Mouse (Mus musculus) forebrain, embryonic 16.5 days (tissue): Measurements from ENCODE around the gene Bicdl1. TPM values are rescaled to one million over a fixed set of nuclear protein-coding genes. Genes with fewer than 3 reads are reported as not detected.

ENCODE experiments used
- ATAC-seq: fragments of 200-750 bp; cut with Nextera tagmentation; 2 replicates; pipeline ENCODE4 v1.8.0; 2017; ENCODE audit warnings: mild to moderate bottlenecking, moderate library complexity
- H3K27ac ChIP-seq: fragments of 300-500 bp; sonication (generic); 2 replicates; pipeline ENCODE4 v1.5.1; 2014; ENCODE audit warnings: low read length, control low read depth
- H3K27me3 ChIP-seq: fragments of 300-500 bp; sonication (generic); replicated peaks from 2 replicates; pipeline ENCODE4 v1.6.1; 2014; ENCODE audit warnings: low read length; ENCODE audit not compliant: control insufficient read depth, insufficient read depth
- H3K36me3 ChIP-seq: fragments of 300-500 bp; sonication (generic); 2 replicates; pipeline ENCODE4 v1.6.1; 2014; ENCODE audit not compliant: control insufficient read depth, insufficient read depth
- H3K4me1 ChIP-seq: fragments of 300-500 bp; sonication (generic); replicated peaks from 2 replicates; pipeline ENCODE4 v1.6.1; 2014; ENCODE audit warnings: low read length; ENCODE audit not compliant: control insufficient read depth, insufficient read depth
- H3K4me2 ChIP-seq: fragments of 300-500 bp; sonication (generic); 2 replicates; pipeline ENCODE4 v1.6.1; 2014; ENCODE audit warnings: mild to moderate bottlenecking, low read length, control low read depth
- H3K4me3 ChIP-seq: fragments of 300-500 bp; sonication (generic); replicated peaks from 2 replicates; pipeline ENCODE4 v1.5.1; 2014; ENCODE audit warnings: mild to moderate bottlenecking, low read length, control low read depth
- H3K9ac ChIP-seq: fragments of 300-500 bp; sonication (generic); replicated peaks from 2 replicates; pipeline ENCODE4 v1.6.1; 2014; ENCODE audit warnings: low read depth, low read length, control low read depth
- H3K9me3 ChIP-seq: fragments of 300-500 bp; sonication (generic); 2 replicates; pipeline ENCODE4 v1.6.1; 2016; ENCODE audit warnings: low read length; ENCODE audit not compliant: control insufficient read depth
- WGBS: fragments of 180-500 bp; shearing (Covaris S2); extraction: QIAGEN DNeasy Blood & Tissue Kit; methylation state at CpG from one replicate; pipeline ENCODE4 v1.1.7; 2014; 5-methylcytosine and 5-hydroxymethylcytosine counted together
- polyA plus RNA-seq: library from polyadenylated mRNA; unstranded; fragments of >200 nt; fragmentation: Nextera tagmentation; extraction: Ambion mirVana; gene quantifications from 2 replicates; pipeline ENCODE4 v1.2.1, GENCODE M21; 2015

The Bicdl1 gene
- polyA plus RNA-seq, 1 experiment from 2014 or later, result 28.6 TPM

DNA sequence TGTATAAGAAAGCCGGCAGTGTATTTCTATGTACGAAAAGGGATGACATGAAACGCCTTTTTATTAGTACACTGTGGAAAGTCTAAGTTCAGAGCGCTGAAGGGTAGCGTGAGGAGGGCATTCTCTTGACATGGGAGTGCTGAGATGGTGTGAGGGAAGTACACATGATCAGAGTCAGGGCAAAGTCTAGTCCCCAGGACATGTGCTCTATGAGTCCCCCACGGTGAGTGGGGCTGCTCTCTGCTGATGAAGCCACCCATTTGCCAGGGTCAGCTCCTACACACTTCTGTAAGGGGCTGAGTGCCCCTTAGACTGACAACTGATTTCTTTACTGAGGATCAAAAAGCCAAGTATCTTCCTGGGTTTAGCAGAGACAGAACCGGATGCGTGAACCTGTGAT, 64.2 kb downstream of the Bicdl1 start:
- Histone ChIP-seq H3K4me2 (no peak overlapping the region), H3K4me1 (peaks cover 3% of the 10 kb centered on the region; the same call in 1 of the 2 replicates), H3K4me3 (no peak overlapping the region), H3K27ac (no peak overlapping the region), H3K36me3 (no peaks in the 10 kb centered on the region), H3K9me3 (no peaks in the 10 kb centered on the region), H3K9ac (no peak overlapping the region), H3K27me3 (no peaks in the 10 kb centered on the region)
- 76% methylated on average over 8 of the region's 8 CpGs for WGBS
- no peak for ATAC-seq

DNA sequence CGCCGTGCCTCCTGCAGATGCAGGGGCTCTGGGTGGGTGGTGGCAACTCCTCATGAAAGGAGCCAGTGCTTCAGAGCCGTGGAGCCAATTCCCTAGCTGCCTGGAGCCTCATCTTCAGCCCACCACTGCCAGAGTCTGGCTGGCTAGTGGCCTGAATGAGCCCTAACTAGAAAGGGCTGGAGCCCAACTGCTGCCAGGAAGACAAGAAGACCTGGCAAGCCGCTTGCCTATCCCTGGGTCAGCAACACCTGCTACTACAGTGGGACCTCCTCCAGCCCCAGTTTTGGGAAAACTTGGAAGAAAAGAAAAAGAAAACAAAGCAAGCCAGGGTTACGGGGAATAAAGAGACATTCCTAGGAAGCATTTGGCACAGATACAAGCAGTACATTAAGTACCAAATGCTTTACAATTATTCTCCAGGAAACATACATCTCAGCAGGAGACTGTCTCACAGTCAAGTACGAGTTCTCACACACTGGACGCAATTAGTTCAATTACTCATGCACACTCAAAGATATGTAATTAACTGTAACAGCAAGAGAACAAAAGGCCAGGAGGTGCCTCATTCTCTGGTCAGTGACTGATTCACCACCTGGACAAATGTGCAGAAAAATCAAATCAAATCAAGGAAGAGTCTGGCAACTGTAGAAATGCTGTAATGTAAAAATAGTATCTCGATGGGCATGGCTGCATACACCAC, 64.9 kb downstream of the Bicdl1 start:
- no peak for ATAC-seq
- Histone ChIP-seq H3K27me3 (no peaks in the 10 kb centered on the region), H3K27ac (peak overlapping the region; percentile 43; the same call in 1 of the 2 replicates), H3K4me2 (no peak overlapping the region), H3K4me3 (no peak overlapping the region), H3K9ac (no peak overlapping the region), H3K9me3 (no peaks in the 10 kb centered on the region), H3K36me3 (no peaks in the 10 kb centered on the region), H3K4me1 (peaks cover 3% of the 10 kb centered on the region; the same call in 1 of the 2 replicates)
- WGBS, result 31% methylated on average over 8 of the region's 8 CpGs

DNA sequence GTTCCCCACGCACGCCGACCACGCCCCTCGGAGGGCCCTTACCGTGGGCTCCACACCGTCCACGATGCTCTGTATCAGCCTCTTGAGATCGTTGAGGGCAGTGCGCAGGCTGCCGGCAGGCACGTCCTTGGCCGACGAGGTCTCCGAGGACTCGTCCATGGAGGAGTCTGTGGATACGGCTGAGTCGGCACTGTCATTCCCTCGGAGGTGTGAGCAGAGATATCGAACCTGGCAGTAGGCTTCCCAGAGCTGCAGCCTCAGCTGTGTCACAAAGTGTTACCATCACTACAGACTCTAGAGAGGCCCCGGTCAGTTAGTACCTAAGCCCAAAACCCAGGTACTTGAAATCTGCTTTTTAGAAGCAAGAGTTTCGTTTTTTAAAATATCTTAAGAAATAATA, 68.8 kb downstream of the Bicdl1 start:
- Histone ChIP-seq H3K9me3 (no peaks in the 10 kb centered on the region), H3K27me3 (no peaks in the 10 kb centered on the region), H3K27ac (no peak overlapping the region), H3K4me1 (peaks cover 3% of the 10 kb centered on the region; the same call in 1 of the 2 replicates), H3K36me3 (no peaks in the 10 kb centered on the region), H3K4me3 (no peak overlapping the region), H3K9ac (no peak overlapping the region), H3K4me2 (no peak overlapping the region)
- no peak for ATAC-seq
- WGBS, result 86% methylated on average over 22 of the region's 22 CpGs

DNA sequence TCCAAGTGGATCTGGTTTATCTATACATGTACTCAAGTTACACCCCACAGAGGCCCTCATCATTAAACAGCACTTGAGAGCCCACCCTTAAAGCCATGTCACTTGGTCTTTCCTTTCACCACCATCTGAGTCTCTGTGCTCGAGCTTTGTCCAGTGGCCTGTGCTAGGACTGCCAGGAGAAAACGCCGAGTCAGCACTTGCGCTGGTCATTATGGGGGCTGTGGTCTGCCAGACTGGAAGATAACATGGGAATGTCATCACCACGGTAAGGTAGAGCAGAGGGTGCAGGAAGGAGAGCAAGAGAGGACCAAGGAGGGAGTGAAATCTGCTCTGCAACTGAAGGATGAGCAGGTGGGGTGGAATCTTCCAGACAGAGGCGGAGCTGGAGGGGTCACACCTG, 73.1 kb downstream of the Bicdl1 start:
- Histone ChIP-seq H3K9ac (no peak overlapping the region), H3K36me3 (no peaks in the 10 kb centered on the region), H3K4me2 (no peak overlapping the region), H3K9me3 (no peaks in the 10 kb centered on the region), H3K27ac (no peak overlapping the region), H3K27me3 (no peaks in the 10 kb centered on the region), H3K4me1 (no peaks in the 10 kb centered on the region), H3K4me3 (no peak overlapping the region)
- 89% methylated on average over 6 of the region's 6 CpGs for WGBS
- ATAC-seq, result no peak

DNA sequence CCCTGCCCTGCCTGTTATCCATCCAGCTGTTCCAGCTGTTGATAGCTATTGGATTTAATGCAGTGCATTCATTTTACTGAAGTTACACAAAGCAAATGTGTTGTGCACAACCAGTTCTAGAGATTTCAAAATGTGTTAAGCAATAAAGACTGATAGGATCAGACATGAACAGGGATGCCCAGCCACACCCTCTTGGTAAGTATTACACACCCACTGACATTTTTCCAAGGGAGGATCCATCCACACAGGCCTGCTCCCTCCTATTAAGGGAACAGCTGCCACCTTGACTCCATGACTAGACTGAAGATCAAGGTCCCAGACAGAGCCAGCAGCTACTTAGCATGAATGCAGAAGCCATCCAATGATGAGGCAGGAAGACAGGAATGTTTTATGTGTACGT, 74.2 kb downstream of the Bicdl1 start:
- Histone ChIP-seq H3K4me1 (peaks cover 4% of the 10 kb centered on the region), H3K4me3 (no peak overlapping the region), H3K36me3 (no peaks in the 10 kb centered on the region), H3K4me2 (no peak overlapping the region), H3K27ac (no peak overlapping the region), H3K9ac (no peak overlapping the region), H3K27me3 (no peaks in the 10 kb centered on the region), H3K9me3 (no peaks in the 10 kb centered on the region)
- ATAC-seq, result no peak
- 84% methylated on average over 1 of the region's 1 CpGs for WGBS

DNA sequence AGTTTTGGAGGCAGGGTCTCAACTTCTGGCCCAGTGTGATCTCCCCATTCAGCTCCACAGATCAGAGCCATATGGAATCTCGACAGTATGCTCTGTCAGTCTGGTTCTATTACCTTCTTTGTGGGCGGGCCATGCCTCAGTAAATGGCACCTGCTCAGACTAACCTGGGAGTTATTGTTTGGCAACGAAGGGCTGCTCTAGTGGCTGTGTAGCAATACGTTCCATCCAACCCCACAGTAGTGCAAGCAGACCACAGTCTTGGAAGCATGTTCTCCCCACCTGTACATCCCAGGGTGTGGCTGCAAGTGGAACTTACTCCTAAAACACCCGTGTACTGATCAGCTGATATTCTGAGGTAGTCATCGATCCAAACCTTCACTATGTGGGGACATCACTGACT, 74.7 kb downstream of the Bicdl1 start:
- no peak overlapping the region for H3K27ac ChIP-seq
- 76% methylated on average over 6 of the region's 6 CpGs for WGBS
- H3K36me3 ChIP-seq, result no peaks in the 10 kb centered on the region
- H3K4me1 ChIP-seq, result peaks cover 9% of the 10 kb centered on the region
- H3K9ac ChIP-seq, result no peak overlapping the region
- H3K4me3 ChIP-seq, result no peak overlapping the region
- no peak overlapping the region for H3K4me2 ChIP-seq
- ATAC-seq, result no peak
- H3K27me3 ChIP-seq, result no peaks in the 10 kb centered on the region
- H3K9me3 ChIP-seq, result no peaks in the 10 kb centered on the region

DNA sequence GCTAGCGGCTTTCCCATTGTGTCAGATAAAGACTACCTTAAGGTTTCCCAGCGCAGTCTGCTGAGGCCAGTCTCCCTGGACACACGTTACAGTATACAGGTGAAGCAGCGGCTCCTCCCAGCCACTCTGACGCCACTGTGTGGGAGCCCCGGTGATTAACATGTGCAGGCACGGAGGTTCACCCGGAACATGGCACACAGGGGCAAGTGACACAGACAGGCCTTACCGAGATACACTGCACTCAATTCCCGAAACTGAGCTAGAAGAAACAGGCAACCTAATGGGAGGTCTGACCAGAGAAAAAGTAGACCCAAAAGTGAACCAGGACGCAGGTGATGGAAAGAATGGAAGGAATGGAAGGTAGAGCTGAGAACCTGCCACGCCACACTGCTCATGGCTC, 77.6 kb downstream of the Bicdl1 start:
- Histone ChIP-seq H3K27me3 (no peaks in the 10 kb centered on the region), H3K4me2 (no peak overlapping the region), H3K36me3 (no peaks in the 10 kb centered on the region), H3K9me3 (no peaks in the 10 kb centered on the region), H3K4me1 (peaks cover 11% of the 10 kb centered on the region), H3K4me3 (no peak overlapping the region), H3K27ac (no peak overlapping the region), H3K9ac (no peak overlapping the region)
- 90% methylated on average over 12 of the region's 12 CpGs for WGBS
- ATAC-seq, result no peak

DNA sequence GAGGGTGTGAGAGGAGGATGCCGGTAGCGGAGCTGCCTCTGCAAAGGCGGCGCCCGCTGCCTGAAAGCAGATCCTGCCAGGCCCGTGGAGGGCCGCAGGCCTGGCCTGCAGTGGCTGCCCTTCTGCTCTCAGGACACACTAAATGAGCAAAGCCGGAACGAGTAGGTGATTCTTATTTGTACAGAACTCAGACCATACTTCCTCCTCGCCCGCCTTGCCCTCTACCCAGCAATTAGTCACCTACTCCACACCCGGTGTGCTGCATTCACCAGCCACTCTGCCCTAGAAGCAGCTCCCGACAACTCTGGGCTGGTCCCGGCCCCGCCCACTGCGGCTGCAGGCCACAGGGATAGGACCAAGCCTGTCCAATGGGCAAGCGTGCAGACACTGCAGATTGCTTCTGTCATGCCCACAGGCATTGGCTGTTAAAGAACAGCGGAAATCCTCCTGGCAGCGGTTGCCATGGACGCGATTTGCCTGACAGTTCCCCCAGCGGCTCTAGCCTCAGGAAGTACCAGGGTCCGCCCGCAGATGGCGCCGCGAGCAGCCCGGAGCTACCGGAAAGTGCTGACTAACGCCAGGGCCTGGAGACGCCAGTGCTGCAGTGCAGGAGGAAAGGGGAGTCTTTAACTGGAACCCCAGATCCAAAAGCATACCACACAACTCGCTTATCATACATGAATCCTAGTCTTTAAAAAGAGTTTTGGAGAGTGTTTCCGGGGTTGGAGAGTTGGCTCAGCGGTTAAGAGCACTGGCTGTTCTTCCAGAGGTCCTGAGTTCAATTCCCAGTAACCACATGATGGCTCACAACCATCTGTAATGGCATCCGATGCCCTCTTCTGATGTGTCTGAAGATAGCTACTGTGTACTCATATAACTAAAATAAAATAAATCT, 78.5 kb downstream of the Bicdl1 start:
- Histone ChIP-seq H3K9ac (peak overlapping the region; percentile 64), H3K27ac (peak overlapping the region; percentile 65), H3K9me3 (no peaks in the 10 kb centered on the region), H3K27me3 (no peaks in the 10 kb centered on the region), H3K4me3 (peak overlapping the region; percentile 48), H3K36me3 (no peaks in the 10 kb centered on the region), H3K4me1 (peaks cover 11% of the 10 kb centered on the region), H3K4me2 (peak overlapping the region; percentile 81)
- 4% methylated on average over 35 of the region's 35 CpGs for WGBS
- peak; percentile 100 for ATAC-seq

DNA sequence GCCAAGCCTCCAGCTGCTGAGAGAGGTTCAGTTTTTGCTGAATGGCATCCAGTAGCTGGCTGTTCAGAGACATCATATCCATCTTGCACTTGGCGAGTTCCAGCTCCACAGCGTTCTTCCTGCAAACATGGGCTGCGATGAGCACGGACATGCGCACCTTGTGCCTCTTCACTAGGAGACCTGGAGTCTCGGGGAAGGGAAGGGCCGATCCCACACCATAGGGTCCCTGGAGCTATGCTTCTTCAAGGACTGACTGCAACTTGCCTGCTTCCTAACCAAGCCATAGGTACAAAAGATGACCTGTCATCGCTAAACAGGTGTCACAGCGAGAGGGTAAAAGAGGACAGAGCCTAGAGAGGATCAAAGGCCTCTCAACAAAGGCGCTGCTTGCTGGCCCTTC, 79.6 kb downstream of the Bicdl1 start:
- no peak overlapping the region for H3K27ac ChIP-seq
- no peak for ATAC-seq
- peaks cover 1% of the 10 kb centered on the region; the same call in 1 of the 2 replicates for H3K36me3 ChIP-seq
- H3K4me1 ChIP-seq, result peaks cover 11% of the 10 kb centered on the region
- no peaks in the 10 kb centered on the region for H3K27me3 ChIP-seq
- H3K9ac ChIP-seq, result no peak overlapping the region
- H3K9me3 ChIP-seq, result no peaks in the 10 kb centered on the region
- H3K4me2 ChIP-seq, result no peak overlapping the region
- no peak overlapping the region for H3K4me3 ChIP-seq
- 92% methylated on average over 10 of the region's 10 CpGs for WGBS
